In the genomic region with DNA sequence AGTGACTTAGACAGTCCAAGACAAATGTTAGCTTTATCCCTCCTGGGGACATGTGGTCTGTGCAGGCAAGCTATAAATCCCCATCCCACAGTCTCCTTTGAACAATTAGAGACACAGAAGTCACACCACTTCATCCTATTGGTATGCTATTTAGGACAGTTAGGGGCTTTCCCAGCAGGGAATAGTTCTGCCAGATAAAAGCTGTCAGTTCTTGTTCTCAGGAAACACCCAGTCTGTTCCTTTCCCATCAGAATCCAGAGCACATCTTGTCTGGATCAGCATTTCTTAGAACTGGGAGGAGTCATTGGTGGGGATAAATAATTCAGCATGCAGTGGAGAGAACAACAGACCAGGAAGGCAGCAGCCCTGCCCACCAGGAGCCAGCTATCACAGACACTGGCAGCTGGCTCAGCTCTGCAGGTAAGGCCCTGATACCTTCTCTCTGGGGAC, we compare ENCODE assay signal across 12 mouse cellular contexts. TPM values are rescaled to one million over a fixed set of nuclear protein-coding genes. Genes with fewer than 3 reads are reported as not detected.
DNase-seq lines count a peak whose midpoint lies in the region; ATAC-seq and TF ChIP-seq lines count a peak whose summit lies in the region.
"Had no signal": no experiment of that assay in that cellular context is flagged by ENCODE, and none has a peak within 500 bp of the region (broad histone marks: within the 10 kb centered on the region; RNA-seq: fewer than 3 reads in every experiment).

No protein-coding gene starts in this region.

- no peak overlapping the region for H3K27ac ChIP-seq in forebrain, embryonic 15.5 days (replicated peaks)
- H3K27ac ChIP-seq in forebrain, embryonic 12.5 days = no peak overlapping the region
- no peak overlapping the region for H3K27ac ChIP-seq in stomach, embryonic 16.5 days (ENCODE audit: low read length)
- no peak overlapping the region for H3K27ac ChIP-seq in stomach, postnatal 0 days (replicated peaks)
- no peak overlapping the region for H3K27ac ChIP-seq in thymus, adult 2 months (ENCODE audit: control insufficient read depth, insufficient read depth, low read length)
- H3K27ac ChIP-seq: embryonic facial prominence, embryonic 12.5 days; heart, embryonic 15.5 days had no signal

- intact Hi-C loops in left cerebral cortex, postnatal 4 days (cut with DNase I) = loop anchor here (10.0 kb wide), 1 partner anchor 177 kb away; no protein-coding TSS in a partner anchor

- H3K9ac ChIP-seq in forebrain, embryonic 15.5 days (replicated peaks) = no peak overlapping the region
- no peak overlapping the region for H3K9ac ChIP-seq in forebrain, embryonic 12.5 days
- H3K9ac ChIP-seq in stomach, embryonic 16.5 days (ENCODE audit: low read length) = no peak overlapping the region
- H3K9ac ChIP-seq in stomach, postnatal 0 days (ENCODE audit: low read length) = no peak overlapping the region
- H3K9ac ChIP-seq: embryonic facial prominence, embryonic 12.5 days; heart, embryonic 15.5 days had no signal

- no peaks in the 10 kb centered on the region for H3K36me3 ChIP-seq in forebrain, embryonic 15.5 days
- H3K36me3 ChIP-seq in forebrain, embryonic 12.5 days (replicated peaks) = no peaks in the 10 kb centered on the region
- H3K36me3 ChIP-seq in stomach, embryonic 16.5 days (ENCODE audit: control insufficient read depth, insufficient read depth, low read length) = no peaks in the 10 kb centered on the region
- H3K36me3 ChIP-seq in stomach, postnatal 0 days (ENCODE audit: control insufficient read depth, insufficient read depth, low read length) = no peaks in the 10 kb centered on the region
- H3K36me3 ChIP-seq in thymus, adult 2 months (ENCODE audit: control insufficient read depth, insufficient read depth, low read length) = no peaks in the 10 kb centered on the region
- H3K36me3 ChIP-seq: embryonic facial prominence, embryonic 12.5 days; heart, embryonic 15.5 days had no signal

- H3K4me2 ChIP-seq in forebrain, embryonic 15.5 days (replicated peaks) = no peak overlapping the region
- H3K4me2 ChIP-seq in forebrain, embryonic 12.5 days = no peak overlapping the region
- no peak overlapping the region for H3K4me2 ChIP-seq in stomach, embryonic 16.5 days (ENCODE audit: low read depth, low read length)
- no peak overlapping the region for H3K4me2 ChIP-seq in stomach, postnatal 0 days (replicated peaks; ENCODE audit: low read depth)
- H3K4me2 ChIP-seq: embryonic facial prominence, embryonic 12.5 days; heart, embryonic 15.5 days had no signal

- TF ChIP-seq CTCF in stomach, postnatal 0 days (IDR thresholded peaks at IDR 0.05; ENCODE audit: low read depth) = no peak
- TF ChIP-seq CTCF in thymus, adult 2 months (IDR thresholded peaks at IDR 0.05; ENCODE audit: borderline replicate concordance, control insufficient read depth, extremely low read depth, insufficient read depth, low read length, poor library complexity) = no peak

- no peaks in the 10 kb centered on the region for H3K4me1 ChIP-seq in forebrain, embryonic 15.5 days
- H3K4me1 ChIP-seq in forebrain, embryonic 12.5 days = peaks cover 7% of the 10 kb centered on the region; the same call in 1 of the 2 replicates
- H3K4me1 ChIP-seq in stomach, embryonic 16.5 days (ENCODE audit: control insufficient read depth, insufficient read depth, low read length) = no peaks in the 10 kb centered on the region
- no peaks in the 10 kb centered on the region for H3K4me1 ChIP-seq in stomach, postnatal 0 days (replicated peaks; ENCODE audit: control insufficient read depth, insufficient read depth)
- H3K4me1 ChIP-seq in thymus, adult 2 months (replicated peaks; ENCODE audit: control insufficient read depth, insufficient read depth, low read length) = no peaks in the 10 kb centered on the region
- H3K4me1 ChIP-seq: embryonic facial prominence, embryonic 12.5 days; heart, embryonic 15.5 days had no signal

- 0 out of 2 replicates have a peak, but pooled peaks have one; percentile 11 for ATAC-seq in forebrain, embryonic 15.5 days (replicated peaks)
- ATAC-seq in forebrain, embryonic 12.5 days (ENCODE audit: low FRiP score) = no peak
- ATAC-seq in stomach, embryonic 16.5 days (ENCODE audit: insufficient read depth, low FRiP score) = peak; percentile 21; the same call in 1 of the 2 replicates
- no peak for ATAC-seq in stomach, postnatal 0 days (ENCODE audit: low FRiP score, low TSS enrichment)

- H3K27me3 ChIP-seq in forebrain, embryonic 15.5 days = no peaks in the 10 kb centered on the region
- H3K27me3 ChIP-seq in forebrain, embryonic 12.5 days = no peaks in the 10 kb centered on the region
- no peaks in the 10 kb centered on the region for H3K27me3 ChIP-seq in stomach, embryonic 16.5 days (ENCODE audit: control insufficient read depth, insufficient read depth, low read length)
- no peaks in the 10 kb centered on the region for H3K27me3 ChIP-seq in stomach, postnatal 0 days (ENCODE audit: control insufficient read depth, insufficient read depth, low read length)
- H3K27me3 ChIP-seq in thymus, adult 2 months (ENCODE audit: control insufficient read depth, insufficient read depth, low read length) = no peaks in the 10 kb centered on the region
- H3K27me3 ChIP-seq: embryonic facial prominence, embryonic 12.5 days; heart, embryonic 15.5 days had no signal

- H3K9me3 ChIP-seq in forebrain, embryonic 15.5 days = no peaks in the 10 kb centered on the region
- no peaks in the 10 kb centered on the region for H3K9me3 ChIP-seq in forebrain, embryonic 12.5 days
- no peaks in the 10 kb centered on the region for H3K9me3 ChIP-seq in stomach, embryonic 16.5 days (replicated peaks; ENCODE audit: control insufficient read depth, low read length)
- no peaks in the 10 kb centered on the region for H3K9me3 ChIP-seq in stomach, postnatal 0 days (ENCODE audit: control insufficient read depth, low read length)
- H3K9me3 ChIP-seq: embryonic facial prominence, embryonic 12.5 days; heart, embryonic 15.5 days had no signal

- TF ChIP-seq POLR2A in thymus, adult 2 months (IDR thresholded peaks at IDR 0.05; ENCODE audit: control insufficient read depth, extremely low read depth, insufficient read depth, low read length, poor library complexity) = no peak

- no peak for TF ChIP-seq EP300 in stomach, postnatal 0 days (optimal IDR thresholded peaks at IDR 0.05)

- no peak for DNase-seq in stomach, postnatal 0 days (ENCODE audit: low spot score)
- peak; percentile 39 for DNase-seq in mesoderm, embryonic 11.5 days (ENCODE audit: low read depth, low spot score)
- no peak for DNase-seq in thymus, adult 2 months
- DNase-seq in left cerebral cortex, postnatal 4 days = no peak
- no peak for DNase-seq in cerebellum, postnatal 4 days (ENCODE audit: low spot score in 2 of 2)
- DNase-seq: adrenal gland, postnatal 10 days had no signal

- no peak overlapping the region for H3K4me3 ChIP-seq in forebrain, embryonic 15.5 days
- H3K4me3 ChIP-seq in forebrain, embryonic 12.5 days (replicated peaks) = no peak overlapping the region
- H3K4me3 ChIP-seq in stomach, embryonic 16.5 days (replicated peaks; ENCODE audit: low read length) = no peak overlapping the region
- no peak overlapping the region for H3K4me3 ChIP-seq in stomach, postnatal 0 days (ENCODE audit: low read depth, low read length)
- no peak overlapping the region for H3K4me3 ChIP-seq in thymus, adult 2 months (ENCODE audit: control insufficient read depth, insufficient read depth, low read length)
- H3K4me3 ChIP-seq: embryonic facial prominence, embryonic 12.5 days; heart, embryonic 15.5 days had no signal

RNA-seq across cellular contexts. Expression of gene Serpina3g, which starts 11.5 kb away (rescaled TPM):
- polyA plus RNA-seq in forebrain, embryonic 15.5 days (2015; fragmentation: Nextera tagmentation; extraction: Ambion mirVana) = 0.64 TPM in 1 of 2 replicates, not detected in the other
- not detected in 2 replicates for polyA plus RNA-seq in forebrain, embryonic 12.5 days (2016; fragmentation: Nextera tagmentation; extraction: Ambion mirVana)
- polyA plus RNA-seq in stomach, embryonic 16.5 days (2015; fragmentation: Nextera tagmentation; extraction: Ambion mirVana) = 1.7 and 2.0 TPM in 2 replicates
- polyA plus RNA-seq in stomach, postnatal 0 days (2015; fragmentation: Nextera tagmentation; extraction: Ambion mirVana) = 2.4 and 5.8 TPM in 2 replicates
- 41.7 and 54.4 TPM in 2 replicates for polyA plus RNA-seq in thymus, adult 2 months (2012; rRNA removed)
- under 1 TPM in 1 of 2 experiments, not detected in 1; 0.50 TPM for total RNA-seq in left cerebral cortex, postnatal 4 days (2021)

RNA-seq across cellular contexts. Expression of gene Serpina3i, which starts 15.3 kb away (rescaled TPM):
- not detected in 2 replicates for polyA plus RNA-seq in forebrain, embryonic 15.5 days (2015; fragmentation: Nextera tagmentation; extraction: Ambion mirVana)
- 0.09 TPM in 1 of 2 replicates, not detected in the other for polyA plus RNA-seq in forebrain, embryonic 12.5 days (2016; fragmentation: Nextera tagmentation; extraction: Ambion mirVana)
- polyA plus RNA-seq in stomach, embryonic 16.5 days (2015; fragmentation: Nextera tagmentation; extraction: Ambion mirVana) = 0.13 TPM in 1 of 2 replicates, not detected in the other
- 0.62 and 0.99 TPM in 2 replicates for polyA plus RNA-seq in stomach, postnatal 0 days (2015; fragmentation: Nextera tagmentation; extraction: Ambion mirVana)
- polyA plus RNA-seq in thymus, adult 2 months (2012; rRNA removed) = 5.4 and 8.8 TPM in 2 replicates
- total RNA-seq in left cerebral cortex, postnatal 4 days (2021) = not detected
- total RNA-seq: layer of hippocampus, postnatal 10 days had no signal

RNA-seq across cellular contexts. Expression of gene Serpina3f, which starts 33.2 kb away (rescaled TPM):
- polyA plus RNA-seq in forebrain, embryonic 15.5 days (2015; fragmentation: Nextera tagmentation; extraction: Ambion mirVana) = 0.08 and 0.13 TPM in 2 replicates
- 0.11 and 0.17 TPM in 2 replicates for polyA plus RNA-seq in forebrain, embryonic 12.5 days (2016; fragmentation: Nextera tagmentation; extraction: Ambion mirVana)
- 0.15 TPM in 1 of 2 replicates, not detected in the other for polyA plus RNA-seq in stomach, embryonic 16.5 days (2015; fragmentation: Nextera tagmentation; extraction: Ambion mirVana)
- polyA plus RNA-seq in stomach, postnatal 0 days (2015; fragmentation: Nextera tagmentation; extraction: Ambion mirVana) = 0.10 and 0.17 TPM in 2 replicates
- 1.0 and 1.6 TPM in 2 replicates for polyA plus RNA-seq in thymus, adult 2 months (2012; rRNA removed)
- not detected for total RNA-seq in left cerebral cortex, postnatal 4 days (2021)
- total RNA-seq: layer of hippocampus, postnatal 10 days had no signal

Comparison
In these comparisons a context has a peak if more than half of its experiments do, and no peak if none do; other contexts are left out.
1. ATAC-seq: peak in forebrain, embryonic 15.5 days (single experiment) and stomach, embryonic 16.5 days (single experiment); none in forebrain, embryonic 12.5 days (single experiment) and stomach, postnatal 0 days (single experiment).